ENCODE assay signal across 22 mouse cellular contexts in the genomic region with DNA sequence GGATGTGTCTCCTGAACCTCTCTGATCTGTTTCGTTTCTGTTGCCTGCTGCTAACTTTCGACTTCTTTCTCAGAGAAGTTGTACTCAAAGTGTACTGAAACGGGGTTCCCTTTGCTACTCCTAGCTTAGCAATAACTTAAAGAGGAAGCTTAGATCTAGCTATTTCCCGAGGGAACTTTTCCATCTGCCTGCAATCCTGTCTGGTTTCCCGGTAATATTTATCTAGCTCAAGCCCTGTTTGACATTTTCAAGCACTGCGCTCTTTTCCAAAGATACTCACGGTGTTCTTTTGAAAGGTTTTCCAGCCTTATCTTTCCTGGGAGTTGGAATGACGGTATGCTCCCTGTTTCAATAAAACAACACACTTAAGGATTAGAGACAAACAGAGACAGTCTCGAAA.
DNase-seq lines count a peak whose midpoint lies in the region; ATAC-seq and TF ChIP-seq lines count a peak whose summit lies in the region.
"Had no signal": no experiment of that assay in that cellular context is flagged by ENCODE, and none has a peak within 500 bp of the region (broad histone marks: within the 10 kb centered on the region; RNA-seq: fewer than 3 reads in every experiment).

No protein-coding gene starts in this region.

- no peaks in the 10 kb centered on the region for H3K9me3 ChIP-seq in heart, embryonic 14.5 days (ENCODE audit: control insufficient read depth, low read length)
- H3K9me3 ChIP-seq in kidney, postnatal 0 days (replicated peaks; ENCODE audit: low read length) = no peaks in the 10 kb centered on the region; the same call in 1 of the 2 replicates
- no peaks in the 10 kb centered on the region; the same call in 1 of the 2 replicates for H3K9me3 ChIP-seq in liver, embryonic 13.5 days (replicated peaks)
- H3K9me3 ChIP-seq: heart, embryonic 10.5 days; limb, embryonic 13.5 days; neural tube, embryonic 12.5 days had no signal

- TF ChIP-seq EP300 in heart, adult 2 months (IDR thresholded peaks at IDR 0.05; ENCODE audit: insufficient read depth, low read depth, low read length) = no peak

- H3K4me2 ChIP-seq in heart, embryonic 14.5 days (ENCODE audit: low read length) = peak overlapping the region; percentile 57
- H3K4me2 ChIP-seq in kidney, postnatal 0 days (ENCODE audit: low read length) = no peak overlapping the region
- peak overlapping the region; percentile 17; the same call in 1 of the 2 replicates for H3K4me2 ChIP-seq in liver, embryonic 13.5 days
- H3K4me2 ChIP-seq: embryonic facial prominence, embryonic 13.5 days; limb, embryonic 13.5 days; neural tube, embryonic 12.5 days had no signal

- no peaks in the 10 kb centered on the region for H3K79me2 ChIP-seq in heart, adult 2 months (replicated peaks; ENCODE audit: control insufficient read depth, insufficient read depth, low read length)

- no peak for TF ChIP-seq CTCF in heart, adult 2 months (IDR thresholded peaks at IDR 0.05)
- no peak for TF ChIP-seq CTCF in kidney, postnatal 0 days (IDR thresholded peaks at IDR 0.05; ENCODE audit: low read depth)
- TF ChIP-seq CTCF in brain, embryonic 14.5 days (IDR thresholded peaks at IDR 0.05; ENCODE audit: borderline replicate concordance, extremely low read depth, insufficient read depth, insufficient read length) = no peak

- H3K4me3 ChIP-seq in heart, embryonic 14.5 days (ENCODE audit: control insufficient read depth in 1 of 2, insufficient read depth in 1 of 2, low read depth in 1 of 2, low read length in 2 of 2) = no peak overlapping the region; a peak in 1 of 4 replicates
- H3K4me3 ChIP-seq in heart, adult 2 months = no peak overlapping the region
- H3K4me3 ChIP-seq in kidney, postnatal 0 days (replicated peaks; ENCODE audit: low read depth, low read length) = no peak overlapping the region
- no peak overlapping the region for H3K4me3 ChIP-seq in liver, embryonic 13.5 days (replicated peaks)
- H3K4me3 ChIP-seq: embryonic facial prominence, embryonic 13.5 days; gastrocnemius, adult 2 months; heart, embryonic 10.5 days; limb, embryonic 13.5 days; neural tube, embryonic 12.5 days had no signal

- H3K27me3 ChIP-seq in heart, embryonic 14.5 days (ENCODE audit: control insufficient read depth, insufficient read depth, low read length) = no peaks in the 10 kb centered on the region
- H3K27me3 ChIP-seq in heart, adult 2 months (ENCODE audit: control insufficient read depth, insufficient read depth, low read length) = no peaks in the 10 kb centered on the region
- H3K27me3 ChIP-seq in kidney, postnatal 0 days (ENCODE audit: insufficient read depth, low read length) = no peaks in the 10 kb centered on the region
- H3K27me3 ChIP-seq in liver, embryonic 13.5 days = no peaks in the 10 kb centered on the region
- H3K27me3 ChIP-seq: embryonic facial prominence, embryonic 13.5 days; limb, embryonic 13.5 days; neural tube, embryonic 12.5 days had no signal

- ATAC-seq in heart, embryonic 14.5 days (ENCODE audit: insufficient number of reproducible peaks, insufficient read depth, low FRiP score, low read depth) = no peak
- no peak for ATAC-seq in kidney, postnatal 0 days (replicated peaks; ENCODE audit: low FRiP score, low read depth)
- no peak for ATAC-seq in liver, embryonic 13.5 days (ENCODE audit: low read depth)
- ATAC-seq: activated CD4-positive, CD25-positive, alpha-beta regulatory T cell, adult 4 months; hindbrain, postnatal 0 days; lung, postnatal 0 days had no signal

- peaks cover 4% of the 10 kb centered on the region in 2 experiments for H3K4me1 ChIP-seq in heart, embryonic 14.5 days (ENCODE audit: control insufficient read depth in 2 of 2, insufficient read depth in 2 of 2, low read length in 2 of 2)
- no peaks in the 10 kb centered on the region for H3K4me1 ChIP-seq in heart, adult 2 months (ENCODE audit: control insufficient read depth, insufficient read depth, low read length)
- 0 out of 2 replicates have a peak, but pooled peaks cover 3% of the 10 kb centered on the region for H3K4me1 ChIP-seq in kidney, postnatal 0 days (replicated peaks; ENCODE audit: insufficient read depth, low read length)
- no peaks in the 10 kb centered on the region for H3K4me1 ChIP-seq in liver, embryonic 13.5 days (replicated peaks)
- H3K4me1 ChIP-seq: embryonic facial prominence, embryonic 13.5 days; neural tube, embryonic 12.5 days had no signal

- DNase-seq in heart, adult 2 months = no peak
- no peak for DNase-seq in kidney, postnatal 0 days (ENCODE audit: low spot score)
- DNase-seq in kidney, postnatal 36 days = no peak
- peak; percentile 47 for DNase-seq in brain, embryonic 14.5 days (ENCODE audit: low read depth)
- DNase-seq in liver, embryonic 13.5 days = no peak
- no peak for DNase-seq in cerebellum, adult 8-10 months
- no peak for DNase-seq in cerebellum, postnatal 14 days
- DNase-seq: adrenal gland, postnatal 25 days; B cell, adult 2 months; cerebellum, adult 9-10 months; gastrocnemius, adult 2 months; layer of hippocampus, adult 9-11 months; spleen, adult 18-20 months; thymus, postnatal 25 days had no signal

- no peak overlapping the region for H3K27ac ChIP-seq in heart, embryonic 14.5 days (replicated peaks in 1 of 2; ENCODE audit: control insufficient read depth in 1 of 2, insufficient read depth in 1 of 2, low read depth in 2 of 2, low read length in 2 of 2)
- H3K27ac ChIP-seq in heart, adult 2 months = no peak overlapping the region
- peak overlapping the region; percentile 60 for H3K27ac ChIP-seq in kidney, postnatal 0 days
- no peak overlapping the region for H3K27ac ChIP-seq in liver, embryonic 13.5 days
- H3K27ac ChIP-seq: embryonic facial prominence, embryonic 13.5 days; gastrocnemius, adult 2 months; heart, embryonic 10.5 days; hindbrain, postnatal 0 days; limb, embryonic 13.5 days; neural tube, embryonic 12.5 days had no signal

- H3K36me3 ChIP-seq in heart, embryonic 14.5 days (ENCODE audit: control insufficient read depth, insufficient read depth, low read length) = no peaks in the 10 kb centered on the region
- no peaks in the 10 kb centered on the region for H3K36me3 ChIP-seq in heart, adult 2 months (ENCODE audit: control insufficient read depth, insufficient read depth, low read length)
- H3K36me3 ChIP-seq in kidney, postnatal 0 days (ENCODE audit: insufficient read depth, low read length) = no peaks in the 10 kb centered on the region
- no peaks in the 10 kb centered on the region for H3K36me3 ChIP-seq in liver, embryonic 13.5 days
- H3K36me3 ChIP-seq: embryonic facial prominence, embryonic 13.5 days; heart, embryonic 10.5 days; limb, embryonic 13.5 days; neural tube, embryonic 12.5 days had no signal

- no peak for TF ChIP-seq POLR2A in heart, adult 2 months (IDR thresholded peaks at IDR 0.05; ENCODE audit: insufficient read depth, low read depth, low read length)
- TF ChIP-seq POLR2A in brain, embryonic 14.5 days (IDR thresholded peaks at IDR 0.05; ENCODE audit: borderline replicate concordance, extremely low read depth, insufficient read depth, insufficient read length, poor library complexity, severe bottlenecking) = no peak

- intact Hi-C loops in heart, adult 2 months (cut with DNase I) = no loop called here

- 10% methylated on average over 9 of the region's 9 CpGs for WGBS in heart, embryonic 14.5 days
- 15% methylated on average over 9 of the region's 9 CpGs for WGBS in heart, adult 2 months
- 45% methylated on average over 9 of the region's 9 CpGs for WGBS in kidney, postnatal 0 days
- 51% methylated on average over 9 of the region's 9 CpGs for WGBS in liver, embryonic 13.5 days (ENCODE audit: insufficient replicate concordance)

- H3K9ac ChIP-seq in heart, embryonic 14.5 days (ENCODE audit: low read length) = no peak overlapping the region
- no peak overlapping the region for H3K9ac ChIP-seq in heart, adult 2 months (ENCODE audit: low read depth, low read length)
- H3K9ac ChIP-seq in kidney, postnatal 0 days (ENCODE audit: low read depth, low read length) = no peak overlapping the region
- no peak overlapping the region for H3K9ac ChIP-seq in liver, embryonic 13.5 days
- H3K9ac ChIP-seq: embryonic facial prominence, embryonic 13.5 days; limb, embryonic 13.5 days; neural tube, embryonic 12.5 days had no signal
